Mouse (Mus musculus): ENCODE results near the gene Hpca. TPM values are rescaled to one million over a fixed set of nuclear protein-coding genes. Genes with fewer than 3 reads are reported as not detected.

Hpca gene
- polyA plus RNA-seq, 1 experiment: not detected

DNA sequence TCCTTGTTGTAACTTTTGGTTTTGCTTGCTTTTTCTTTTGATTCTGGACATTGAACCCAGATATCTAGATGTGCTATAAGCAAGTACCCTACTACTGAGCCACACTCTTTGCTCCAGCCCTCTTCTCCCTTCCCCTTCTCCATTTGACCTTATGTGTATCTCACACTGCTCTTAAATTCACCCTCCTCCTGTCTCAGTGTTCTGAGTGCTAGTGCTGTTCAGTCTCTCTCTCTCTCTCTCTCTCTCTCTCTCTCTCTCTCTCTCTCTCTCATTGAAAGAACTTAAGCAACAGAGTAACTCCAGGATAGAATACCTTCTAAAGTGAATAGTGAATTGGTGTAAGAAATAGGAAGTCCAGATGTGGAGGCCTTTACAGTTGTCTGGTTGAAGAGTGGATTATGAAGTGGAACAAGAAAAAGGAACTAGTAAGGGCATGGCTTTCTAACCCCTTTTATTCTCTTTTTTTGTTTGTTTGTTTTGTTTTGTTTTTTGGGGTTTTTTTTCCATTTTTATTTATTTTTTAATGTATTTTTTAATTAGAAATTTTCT lies 56.1 kb downstream of the Hpca start:
- H3K4me1 ChIP-seq (ENCODE audit: control insufficient read depth, insufficient read depth, low read length): peaks cover 71% of the 10 kb centered on the region
- H3K4me3 ChIP-seq (ENCODE audit: insufficient read depth, low read length): no peak overlapping the region
- no peak for TF ChIP-seq CTCF (IDR thresholded peaks at IDR 0.05; ENCODE audit: low read depth, low read length)
- TF ChIP-seq POLR2A (IDR thresholded peaks at IDR 0.05; ENCODE audit: borderline replicate concordance, low read depth, low read length): no peak
- peak overlapping the region; percentile 73 for H3K27ac ChIP-seq (ENCODE audit: insufficient read depth, low read depth, low read length)

DNA sequence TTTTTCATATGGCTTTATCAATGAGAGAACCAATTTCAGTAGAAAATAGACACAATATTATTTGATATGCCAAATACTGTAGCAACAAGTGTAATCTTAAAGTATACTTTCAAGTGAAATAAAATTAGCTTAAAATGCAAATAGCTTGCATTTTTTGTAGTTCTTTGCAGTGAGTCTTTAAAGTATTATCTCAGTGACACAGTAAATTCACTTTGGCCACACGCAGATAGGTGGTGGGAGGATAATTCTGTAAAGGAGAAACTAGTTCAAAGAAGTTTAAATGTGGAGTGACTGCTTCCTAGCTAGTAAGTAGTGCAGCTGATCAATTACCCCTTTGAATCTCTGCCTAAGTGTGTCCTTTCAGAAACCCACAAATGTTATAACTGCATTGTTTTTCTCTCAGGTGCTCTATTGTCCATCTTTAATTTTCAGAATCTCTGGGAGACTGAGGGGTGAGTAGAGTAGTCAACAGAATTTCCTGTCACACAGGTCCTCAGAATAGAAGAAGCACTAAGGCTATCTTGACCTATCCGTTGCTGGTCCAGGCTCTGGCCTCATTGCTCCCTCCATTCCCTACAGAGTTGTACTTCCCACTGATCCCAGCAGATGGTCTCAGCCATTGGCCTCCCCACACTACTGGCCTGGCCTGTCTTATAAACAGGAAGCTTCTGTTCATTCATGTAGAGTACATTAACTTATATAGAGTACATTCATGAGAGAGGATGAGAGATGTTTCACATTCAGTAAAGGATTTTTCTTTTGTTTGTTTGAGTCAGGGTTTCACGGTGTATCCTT lies 59.4 kb downstream of the Hpca start:
- Histone ChIP-seq H3K4me1 (ENCODE audit: control insufficient read depth, insufficient read depth, low read length) (peaks cover 52% of the 10 kb centered on the region), H3K4me3 (ENCODE audit: insufficient read depth, low read length) (no peak overlapping the region), H3K27ac (ENCODE audit: insufficient read depth, low read depth, low read length) (peak overlapping the region; percentile 67)
- no peak for TF ChIP-seq CTCF (IDR thresholded peaks at IDR 0.05; ENCODE audit: low read depth, low read length)
- no peak for TF ChIP-seq POLR2A (IDR thresholded peaks at IDR 0.05; ENCODE audit: borderline replicate concordance, low read depth, low read length)

Other genes with a start within 250 kb of the Hpca start
- gene Trim62, start 238.5 kb downstream of the Hpca start, polyA plus RNA-seq (2012; ENCODE audit: insufficient read depth, insufficient read length, missing spikeins): 4.2 and 4.9 TPM in 2 replicates
- gene Azin2, start 159.6 kb downstream of the Hpca start, polyA plus RNA-seq (2012; ENCODE audit: insufficient read depth, insufficient read length, missing spikeins): 1.8 and 2.6 TPM in 2 replicates
- 54.5 and 64.3 TPM in 2 replicates for gene Ak2, start 130.1 kb downstream of the Hpca start, polyA plus RNA-seq (2012; ENCODE audit: insufficient read depth, insufficient read length, missing spikeins)
- 91.7 and 94.9 TPM in 2 replicates for gene Rnf19b, start 63.8 kb downstream of the Hpca start, polyA plus RNA-seq (2012; ENCODE audit: insufficient read depth, insufficient read length, missing spikeins)
- gene Tmem54, start 16.5 kb downstream of the Hpca start, polyA plus RNA-seq (2012; ENCODE audit: insufficient read depth, insufficient read length, missing spikeins): not detected in 2 replicates
- not detected in 2 replicates for gene Fndc5, start 15.0 kb upstream of the Hpca start, polyA plus RNA-seq (2012; ENCODE audit: insufficient read depth, insufficient read length, missing spikeins)
- 25.9 and 26.8 TPM in 2 replicates for gene S100pbp, start 67.7 kb upstream of the Hpca start, polyA plus RNA-seq (2012; ENCODE audit: insufficient read depth, insufficient read length, missing spikeins)
- gene Yars, start 67.7 kb upstream of the Hpca start, polyA plus RNA-seq (2012; ENCODE audit: insufficient read depth, insufficient read length, missing spikeins): 18.0 and 21.7 TPM in 2 replicates
- gene C77080, start 139.4 kb upstream of the Hpca start, polyA plus RNA-seq (2012; ENCODE audit: insufficient read depth, insufficient read length, missing spikeins): 5.0 and 6.3 TPM in 2 replicates
- not detected in 2 replicates for gene Sync, start 165.6 kb upstream of the Hpca start, polyA plus RNA-seq (2012; ENCODE audit: insufficient read depth, insufficient read length, missing spikeins)
- 137 and 148 TPM in 2 replicates for gene Rbbp4, start 213.3 kb upstream of the Hpca start, polyA plus RNA-seq (2012; ENCODE audit: insufficient read depth, insufficient read length, missing spikeins)
- gene Zbtb8os, start 213.7 kb upstream of the Hpca start, polyA plus RNA-seq (2012; ENCODE audit: insufficient read depth, insufficient read length, missing spikeins): 70.2 and 76.9 TPM in 2 replicates

Measured in bone marrow macrophage, adult 2 months (primary cell).